Mouse (Mus musculus): ENCODE measurements at regions not wholly inside any gene's neighbourhood (a gene's known extent, or its start where the extent isn't known, plus 50 kb on each side); places are given as distances from the start of the nearest gene placed in this dataset.
A peak's percentile ranks its signal among the peaks of the same experiment; 100 is the strongest.

DNA sequence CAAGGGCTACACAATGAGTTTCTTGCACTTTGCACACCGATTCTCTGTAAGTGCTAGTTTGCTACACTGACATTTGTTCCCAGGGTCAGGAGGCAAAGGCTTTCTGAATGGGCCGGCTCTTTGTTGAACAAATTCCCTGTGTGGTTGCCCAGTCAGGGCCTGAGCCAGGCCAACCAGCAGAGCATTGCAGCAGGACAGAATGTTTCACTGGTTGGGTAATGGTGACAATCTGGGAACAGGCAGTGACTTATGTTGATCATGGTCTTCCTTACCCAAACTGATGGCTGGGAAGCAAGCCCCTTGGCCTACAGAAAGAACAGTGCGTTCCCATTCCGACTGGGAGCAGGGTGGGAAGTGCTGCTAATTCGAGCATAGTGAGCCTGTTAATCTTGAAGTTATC lies 363.7 kb upstream of the Satb1 start:
- no peak for DNase-seq (ENCODE audit: low spot score in 2 of 2)

- DNase-seq (ENCODE audit: low spot score in 2 of 2) = no peak
Measured at GRCm38 (mm10) chr17:52195804-52196203, 362.7 kb upstream of the Satb1 start.

DNA sequence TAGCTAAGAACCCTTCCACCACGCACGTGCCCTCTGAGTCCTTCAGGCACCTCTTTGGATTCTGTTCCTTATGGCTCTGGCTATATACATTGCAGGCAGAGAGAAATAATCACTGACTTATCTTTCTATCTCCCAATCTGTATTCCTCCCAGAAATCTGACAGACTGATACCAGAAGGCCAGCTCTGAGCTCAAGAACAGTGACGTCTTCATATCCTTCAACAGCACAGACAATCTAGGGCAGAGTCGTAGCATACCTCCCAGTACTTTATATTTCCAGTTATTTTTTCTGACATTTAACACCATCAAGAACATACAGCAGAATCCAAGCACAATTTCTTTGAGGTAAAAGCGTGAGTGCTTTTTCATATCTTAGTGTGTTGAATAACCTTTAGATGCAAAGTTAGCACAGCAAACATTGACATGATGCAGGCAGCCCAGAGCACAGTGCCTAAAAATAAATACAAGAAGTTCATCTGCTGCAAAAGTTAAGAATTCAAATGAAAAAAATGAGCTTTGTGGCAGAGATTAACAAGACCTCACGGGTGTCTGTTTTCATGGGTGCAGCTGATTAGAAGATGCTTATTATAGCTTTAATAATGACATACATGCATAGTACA lies 358.1 kb upstream of the Satb1 start:
- DNase-seq (ENCODE audit: low spot score in 2 of 2) = peak in 1 of 2 experiments; percentile 15

GRCm38 (mm10) chr17:52182706-52183105 lies 349.6 kb upstream of the Satb1 start:
- peak in 1 of 2 experiments; percentile 17 for DNase-seq (ENCODE audit: low spot score in 2 of 2)

DNA sequence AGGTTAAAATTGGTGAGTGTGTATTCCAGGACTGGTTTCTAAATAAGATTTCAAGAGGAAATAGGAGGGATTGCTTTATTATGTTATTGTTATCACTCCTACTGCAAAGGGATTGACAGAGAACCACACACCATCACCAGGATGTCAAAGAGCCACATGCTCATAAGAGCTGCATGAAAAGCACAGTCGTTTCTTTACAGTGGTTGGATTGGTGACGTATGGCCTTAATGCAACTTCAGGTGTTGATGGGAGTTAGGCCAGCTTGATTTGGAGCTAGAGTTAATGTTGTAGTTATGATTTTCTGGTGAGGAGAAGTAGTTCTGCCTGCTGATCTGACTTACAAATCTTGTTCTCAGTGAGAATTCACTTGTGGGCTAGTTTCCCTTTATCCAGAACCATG lies 344.9 kb upstream of the Satb1 start:
- DNase-seq (ENCODE audit: low spot score in 2 of 2) = no peak

- no peak for DNase-seq (ENCODE audit: low spot score in 2 of 2)
Measured at GRCm38 (mm10) chr17:52168076-52168838, 335.2 kb upstream of the Satb1 start.

- no peak for DNase-seq (ENCODE audit: low spot score in 2 of 2)
Measured at GRCm38 (mm10) chr17:52167658-52168057, 334.6 kb upstream of the Satb1 start.

DNA sequence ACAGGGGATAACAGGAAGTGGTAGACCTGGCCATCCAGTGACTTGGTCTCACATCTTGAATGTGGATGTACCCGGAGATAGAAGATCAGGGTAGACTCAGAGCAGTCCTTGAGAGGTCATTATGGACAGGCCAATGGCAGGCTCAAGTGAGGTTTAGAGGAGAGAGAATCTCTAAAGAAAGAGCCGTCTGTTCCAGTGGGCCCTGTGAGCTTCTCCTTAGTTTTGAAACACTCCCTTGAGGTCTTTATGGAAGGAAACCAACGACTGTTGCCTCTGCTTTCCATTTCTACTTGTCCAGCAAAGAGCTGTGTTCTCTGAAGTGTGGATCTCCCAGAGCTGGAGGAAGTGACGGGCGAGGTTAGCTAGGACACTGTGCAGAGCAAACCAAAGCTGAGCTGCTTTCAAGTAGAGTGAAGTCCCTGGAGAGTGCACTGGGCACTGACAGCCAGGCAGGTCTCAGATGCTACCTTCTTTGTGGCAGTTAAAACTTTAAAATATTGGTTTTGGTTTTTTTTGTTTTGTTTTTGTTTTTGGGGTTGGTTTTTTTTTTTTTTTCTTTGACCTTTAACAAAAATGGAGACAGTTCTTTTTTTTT lies 332.9 kb upstream of the Satb1 start:
- no peak for DNase-seq (ENCODE audit: low spot score in 2 of 2)

DNA sequence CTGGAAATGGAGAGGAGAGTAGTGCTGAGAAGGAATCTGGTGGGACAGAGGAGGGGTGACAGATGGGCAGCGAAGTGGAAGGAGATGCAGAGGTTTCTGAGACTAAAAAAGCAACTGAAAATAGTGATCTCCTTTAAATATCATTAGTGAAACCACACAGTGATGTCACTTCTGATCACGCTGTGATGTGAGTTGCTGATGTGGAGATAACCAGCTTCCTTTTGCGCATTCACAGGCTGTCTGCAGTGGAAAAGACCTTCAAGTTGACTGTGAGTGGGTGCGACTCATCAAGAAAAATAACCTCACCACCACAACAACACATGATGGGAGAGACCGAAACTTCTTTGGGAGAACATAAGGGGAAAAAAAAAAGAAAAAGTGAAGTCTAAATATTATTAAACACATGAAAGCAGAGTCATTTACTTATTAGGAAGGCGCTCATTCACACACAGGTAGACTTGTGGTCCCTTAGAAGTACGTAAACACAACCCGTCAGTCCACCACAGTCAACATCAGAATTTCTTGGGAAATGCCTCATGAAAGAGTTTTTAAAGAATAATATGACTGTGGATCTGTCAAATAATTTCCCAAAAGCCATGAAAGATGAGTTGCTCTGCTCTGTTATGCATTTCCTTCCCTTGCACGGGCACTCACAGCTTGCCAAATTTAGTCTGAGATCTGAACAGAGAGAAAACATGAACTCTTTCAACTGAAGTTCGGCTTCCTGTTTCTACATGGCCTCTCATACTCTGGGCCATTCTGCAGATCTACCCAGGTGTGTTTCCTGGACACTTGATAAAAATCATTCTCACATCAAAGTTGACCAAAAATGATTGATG lies 329.7 kb upstream of the Satb1 start:
- no peak for DNase-seq (ENCODE audit: low spot score in 2 of 2)

- no peak for DNase-seq (ENCODE audit: low spot score in 2 of 2)
Measured at GRCm38 (mm10) chr17:52150496-52150895, 317.4 kb upstream of the Satb1 start.

- no peak for DNase-seq (ENCODE audit: low spot score in 2 of 2)
Measured at GRCm38 (mm10) chr17:52149834-52150233, 316.7 kb upstream of the Satb1 start.

DNA sequence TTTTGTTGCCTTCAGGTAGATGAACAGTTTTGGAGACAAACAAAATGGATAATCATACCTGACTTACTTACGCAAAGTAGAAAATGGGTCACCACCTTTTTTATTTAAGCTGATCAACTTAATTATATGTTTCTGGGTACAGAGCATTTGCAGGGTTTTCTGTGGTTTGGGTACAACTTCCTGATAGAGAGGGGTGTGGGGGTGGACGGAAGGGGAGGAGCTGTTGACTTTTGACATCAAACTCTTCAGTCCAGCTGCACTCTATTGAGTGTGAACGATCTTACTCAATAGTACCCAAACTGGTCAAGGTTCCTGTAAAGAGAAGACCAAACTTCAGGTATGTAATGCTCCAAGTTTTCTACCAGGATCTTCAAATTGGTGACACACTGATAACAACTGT lies 316.0 kb upstream of the Satb1 start:
- no peak for DNase-seq (ENCODE audit: low spot score in 2 of 2)

DNA sequence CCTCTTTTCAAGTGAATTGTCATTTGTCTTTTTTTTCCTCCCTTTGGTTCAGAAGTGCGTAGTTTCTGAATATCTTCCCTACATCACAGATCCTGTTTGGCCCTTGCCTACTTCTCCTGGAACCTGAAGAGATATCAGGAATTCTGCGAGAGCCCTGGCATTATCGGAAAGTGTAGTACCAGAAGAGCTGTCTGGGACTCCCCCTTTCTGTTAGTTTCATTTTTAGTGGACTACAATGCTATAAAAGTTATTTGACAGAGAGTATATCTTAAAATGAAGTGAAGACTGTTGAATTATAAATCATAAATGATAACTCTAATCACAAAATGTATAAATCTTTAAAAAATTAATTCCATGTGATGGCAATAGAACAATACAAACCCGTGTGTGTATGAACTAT lies 270.8 kb upstream of the Satb1 start:
- DNase-seq (ENCODE audit: low spot score in 2 of 2) = no peak

GRCm38 (mm10) chr17:52085834-52086233 lies 252.7 kb upstream of the Satb1 start:
- DNase-seq (ENCODE audit: low spot score in 2 of 2) = no peak

- no peak for DNase-seq (ENCODE audit: low spot score in 2 of 2)
Measured at GRCm38 (mm10) chr17:52084455-52084854, 251.4 kb upstream of the Satb1 start.

- DNase-seq (ENCODE audit: low spot score in 2 of 2) = no peak
Measured at GRCm38 (mm10) chr17:52079316-52079715, 246.2 kb upstream of the Satb1 start.

DNA sequence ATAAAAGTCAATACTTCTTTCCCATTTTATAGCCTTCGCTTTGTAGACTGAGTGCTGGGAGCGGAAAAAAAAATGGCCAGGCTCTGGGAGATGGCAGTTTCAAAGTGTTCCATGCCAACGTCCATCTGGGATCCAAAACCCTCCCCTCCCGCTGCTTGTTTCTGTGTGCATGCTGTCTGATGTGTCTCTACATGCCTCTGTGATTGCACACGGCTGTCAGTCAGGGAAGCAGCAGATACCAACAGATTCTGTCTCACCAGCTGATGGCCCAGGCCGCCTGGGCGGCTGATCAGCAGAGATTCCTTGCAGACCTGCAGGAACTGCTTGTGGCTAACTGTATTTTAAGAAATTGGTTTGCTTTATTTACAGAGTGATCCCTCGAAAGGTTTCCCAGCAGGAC lies 245.4 kb upstream of the Satb1 start:
- peak; percentile 5 to 46 for DNase-seq (ENCODE audit: low spot score in 2 of 2)

GRCm38 (mm10) chr17:52077951-52078350 lies 244.9 kb upstream of the Satb1 start:
- DNase-seq (ENCODE audit: low spot score in 2 of 2) = no peak

- DNase-seq (ENCODE audit: low spot score in 2 of 2) = no peak
Measured at GRCm38 (mm10) chr17:52076746-52077145, 243.7 kb upstream of the Satb1 start.

DNA sequence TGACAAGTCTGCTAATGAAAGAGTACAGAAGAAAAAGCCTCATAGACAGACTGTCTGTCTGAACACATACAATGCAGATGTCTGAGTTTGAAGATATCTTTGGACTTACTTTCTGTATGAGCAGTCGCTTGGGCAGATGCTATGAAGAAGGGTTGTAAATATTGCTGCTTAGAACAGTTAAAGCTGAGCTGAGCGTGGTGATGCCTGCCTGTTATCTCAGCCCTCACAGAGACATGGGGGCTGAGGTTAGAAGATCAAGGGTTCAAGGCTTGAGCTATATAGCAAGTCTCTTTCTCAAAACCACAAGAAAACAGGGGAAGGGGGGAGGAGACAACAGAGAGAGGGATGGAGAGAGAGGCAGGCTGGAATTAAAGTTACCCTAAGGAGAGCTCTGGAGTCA lies 234.6 kb upstream of the Satb1 start:
- no peak for DNase-seq (ENCODE audit: low spot score in 2 of 2)

- DNase-seq (ENCODE audit: low spot score in 2 of 2) = no peak
Measured at GRCm38 (mm10) chr17:52064618-52065017, 231.5 kb upstream of the Satb1 start.

GRCm38 (mm10) chr17:52063121-52063520 lies 230.0 kb upstream of the Satb1 start:
- no peak for DNase-seq (ENCODE audit: low spot score in 2 of 2)

Data from layer of hippocampus, adult 18-20 months (tissue).